Mouse (Mus musculus): Measurements from ENCODE around the gene Sergef.
"Not testable (repeated sequence)": the region's sequence is repeated elsewhere in the genome, so short reads cannot be mapped to it uniquely, and the experiment has no call there.

Sergef gene

GRCm38 (mm10) chr7:46639692-46640031 is at the start of gene Sergef:
Gene Sergef (minus strand): TSS chr7:46639807.
- DNase-seq (ENCODE audit: low spot score in 2 of 2): peak; percentile 82 to 90

- DNase-seq (ENCODE audit: low spot score in 2 of 2): no peak
These were observed 47.2 kb upstream of the Sergef start for GRCm38 (mm10) chr7:46686827-46687226.

- DNase-seq (ENCODE audit: low spot score in 2 of 2): no peak
These were observed 41.1 kb upstream of the Sergef start for GRCm38 (mm10) chr7:46680732-46681131.

GRCm38 (mm10) chr7:46679044-46679443 is 39.4 kb upstream of the Sergef start:
- not testable (repeated sequence) for DNase-seq (ENCODE audit: low spot score in 2 of 2)

- DNase-seq (ENCODE audit: low spot score in 2 of 2): no peak
These were observed 38.8 kb upstream of the Sergef start for GRCm38 (mm10) chr7:46678417-46678816.

GRCm38 (mm10) chr7:46676808-46677360 is 37.3 kb upstream of the Sergef start:
- DNase-seq (ENCODE audit: low spot score in 2 of 2): no peak

- no peak for DNase-seq (ENCODE audit: low spot score in 2 of 2)
These were observed 36.3 kb upstream of the Sergef start for GRCm38 (mm10) chr7:46675886-46676285.

- no peak for DNase-seq (ENCODE audit: low spot score in 2 of 2)
These were observed 35.5 kb upstream of the Sergef start for GRCm38 (mm10) chr7:46675061-46675460.

- no peak for DNase-seq (ENCODE audit: low spot score in 2 of 2)
These were observed 32.6 kb upstream of the Sergef start, which contains the start of gene Tph1 for GRCm38 (mm10) chr7:46672160-46672672. Gene Tph1 (minus strand): TSS chr7:46672537.

GRCm38 (mm10) chr7:46667256-46667655 is 27.6 kb upstream of the Sergef start:
- no peak for DNase-seq (ENCODE audit: low spot score in 2 of 2)

- peak in 1 of 2 experiments; percentile 14 for DNase-seq (ENCODE audit: low spot score in 2 of 2)
These were observed 25.6 kb upstream of the Sergef start for GRCm38 (mm10) chr7:46665236-46665635.

- no peak for DNase-seq (ENCODE audit: low spot score in 2 of 2)
These were observed 22.0 kb upstream of the Sergef start for GRCm38 (mm10) chr7:46661591-46662090.

GRCm38 (mm10) chr7:46652279-46652678 is 12.7 kb upstream of the Sergef start:
- DNase-seq (ENCODE audit: low spot score in 2 of 2): no peak

GRCm38 (mm10) chr7:46650231-46650630 is 10.6 kb upstream of the Sergef start:
- DNase-seq (ENCODE audit: low spot score in 2 of 2): not testable (repeated sequence)

GRCm38 (mm10) chr7:46648431-46649140 is 9.0 kb upstream of the Sergef start:
- DNase-seq (ENCODE audit: low spot score in 2 of 2): no peak

- no peak for DNase-seq (ENCODE audit: low spot score in 2 of 2)
These were observed 3.6 kb upstream of the Sergef start for GRCm38 (mm10) chr7:46643172-46643571.

GRCm38 (mm10) chr7:46640062-46640461 is 455 bp upstream of the Sergef start:
- no peak for DNase-seq (ENCODE audit: low spot score in 2 of 2)

GRCm38 (mm10) chr7:46638889-46639691 is 517 bp downstream of the Sergef start:
- DNase-seq (ENCODE audit: low spot score in 2 of 2): no peak

GRCm38 (mm10) chr7:46628375-46628975 is 11.1 kb downstream of the Sergef start:
- DNase-seq (ENCODE audit: low spot score in 2 of 2): no peak

- DNase-seq (ENCODE audit: low spot score in 2 of 2): no peak
These were observed 15.6 kb downstream of the Sergef start for GRCm38 (mm10) chr7:46623979-46624378.

GRCm38 (mm10) chr7:46618416-46619110 is 21.0 kb downstream of the Sergef start:
- peak in 1 of 2 experiments; percentile 72 for DNase-seq (ENCODE audit: low spot score in 2 of 2)

All from left cerebral cortex, adult 9 months (tissue).